Mouse (Mus musculus) kidney, postnatal 0 days (tissue): ENCODE results near the gene Cebpz. TPM values are rescaled to one million over a fixed set of nuclear protein-coding genes. Genes with fewer than 3 reads are reported as not detected.

Experiments used
- ATAC-seq: fragments of 200-750 bp; cut with Nextera tagmentation; replicated peaks from 2 replicates; pipeline ENCODE4 v1.8.0; 2017; ENCODE audit warnings: low read depth, moderate number of reproducible peaks, moderate TSS enrichment, moderate library complexity; ENCODE audit not compliant: low FRiP score
- DNase-seq: peaks from one replicate; pipeline ENCODE4 v3.0.0-alpha.2; 2016; ENCODE audit warnings: low spot score
- H3K27ac ChIP-seq: fragments of 300-500 bp; sonication (generic); 2 replicates; pipeline ENCODE4 v1.5.1; 2014; ENCODE audit warnings: mild to moderate bottlenecking
- H3K27me3 ChIP-seq: fragments of 300-500 bp; sonication (generic); 2 replicates; pipeline ENCODE4 v1.6.1; 2014; ENCODE audit warnings: low read length, mixed read lengths; ENCODE audit not compliant: insufficient read depth
- H3K36me3 ChIP-seq: fragments of 300-500 bp; sonication (generic); 2 replicates; pipeline ENCODE4 v1.6.1; 2014; ENCODE audit warnings: low read length, mixed read lengths; ENCODE audit not compliant: insufficient read depth
- H3K4me1 ChIP-seq: fragments of 300-500 bp; sonication (generic); replicated peaks from 2 replicates; pipeline ENCODE4 v1.6.1; 2014; ENCODE audit warnings: antibody characterized with exemption, low read length, mixed read lengths; ENCODE audit not compliant: insufficient read depth
- H3K4me2 ChIP-seq: fragments of 300-500 bp; sonication (generic); 2 replicates; pipeline ENCODE4 v1.6.1; 2014; ENCODE audit warnings: mild to moderate bottlenecking, low read length, moderate library complexity, mixed read lengths
- H3K4me3 ChIP-seq: fragments of 300-500 bp; sonication (generic); replicated peaks from 2 replicates; pipeline ENCODE4 v1.5.1; 2014; ENCODE audit warnings: low read depth, low read length
- H3K9ac ChIP-seq: fragments of 300-500 bp; sonication (generic); 2 replicates; pipeline ENCODE4 v1.6.1; 2014; ENCODE audit warnings: low read depth, low read length
- H3K9me3 ChIP-seq: fragments of 300-500 bp; sonication (generic); replicated peaks from 2 replicates; pipeline ENCODE4 v1.6.1; 2016; ENCODE audit warnings: low read length, inconsistent platforms, mixed read lengths
- CTCF ChIP-seq: IDR thresholded peaks from 2 replicates; pipeline ENCODE4 v1.5.1; 2016; ENCODE audit warnings: antibody characterized with exemption, low read depth, mild to moderate bottlenecking, moderate library complexity
- WGBS: fragments of 180-500 bp; shearing (Covaris S2); extraction: QIAGEN DNeasy Blood & Tissue Kit; methylation state at CpG from one replicate; pipeline ENCODE4 v1.1.7; 2014; 5-methylcytosine and 5-hydroxymethylcytosine counted together
- polyA plus RNA-seq: library from polyadenylated mRNA; unstranded; fragments of >200 nt; fragmentation: Nextera tagmentation; extraction: Ambion mirVana; gene quantifications from 2 replicates; pipeline ENCODE4 v1.2.1, GENCODE M21; 2015

Cebpz gene
- polyA plus RNA-seq, 1 experiment from 2014 or later, result 64.4 TPM

DNA sequence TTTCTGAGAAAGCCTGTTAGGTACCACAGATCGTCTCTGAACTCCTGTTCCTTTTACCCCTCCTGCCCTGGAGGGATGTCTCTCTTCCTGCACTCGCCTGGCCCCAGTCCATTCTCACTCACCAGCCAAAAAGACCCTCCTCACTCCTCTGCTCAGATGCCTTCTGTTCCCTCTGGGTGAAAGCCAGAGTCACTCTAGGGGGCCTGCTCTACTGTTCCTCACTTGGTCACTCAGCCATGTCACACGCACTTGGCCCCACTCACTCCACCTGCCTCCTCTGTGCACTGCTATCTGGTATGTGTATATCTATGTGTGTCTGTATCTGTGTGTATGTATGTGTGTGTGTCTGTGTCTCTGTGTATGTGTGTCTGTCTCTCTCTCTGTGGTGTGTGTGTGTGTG, 47.7 kb downstream of the Cebpz start:
- no peak overlapping the region for H3K4me2 ChIP-seq
- no peak overlapping the region for H3K27ac ChIP-seq
- no peak overlapping the region for H3K4me3 ChIP-seq
- no peaks in the 10 kb centered on the region for H3K36me3 ChIP-seq
- no peaks in the 10 kb centered on the region for H3K4me1 ChIP-seq
- H3K27me3 ChIP-seq, result no peaks in the 10 kb centered on the region
- ATAC-seq (no peak), DNase-seq (no peak)
- 48% methylated on average over 3 of the region's 3 CpGs for WGBS
- H3K9ac ChIP-seq, result no peak overlapping the region
- H3K9me3 ChIP-seq, result no peaks in the 10 kb centered on the region
- TF ChIP-seq CTCF, result no peak

DNA sequence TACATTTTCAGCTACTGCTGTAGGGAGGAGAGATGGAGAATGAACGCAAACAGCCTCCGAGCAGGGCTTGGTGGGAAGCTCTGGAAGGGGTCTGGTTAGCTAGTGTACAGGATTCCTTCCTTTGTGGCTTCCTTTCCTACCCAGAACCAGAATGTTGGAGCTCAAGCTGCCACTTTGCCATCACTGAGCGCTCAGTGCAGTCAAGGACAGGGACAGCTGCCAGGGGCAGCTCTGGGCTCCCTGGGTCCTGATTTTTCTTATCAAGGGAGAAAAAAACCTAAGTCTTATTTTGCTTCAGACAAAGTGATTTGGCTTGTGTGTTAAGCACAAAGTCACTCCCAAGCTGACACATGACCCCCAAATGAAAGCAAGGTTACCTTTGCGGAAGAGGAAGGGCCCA, 48.3 kb downstream of the Cebpz start:
- H3K4me2 ChIP-seq, result no peak overlapping the region
- no peak overlapping the region for H3K4me3 ChIP-seq
- H3K9ac ChIP-seq, result no peak overlapping the region
- H3K27me3 ChIP-seq, result no peaks in the 10 kb centered on the region
- TF ChIP-seq CTCF, result no peak
- no peaks in the 10 kb centered on the region for H3K36me3 ChIP-seq
- no peaks in the 10 kb centered on the region for H3K9me3 ChIP-seq
- WGBS, result 78% methylated on average over 4 of the region's 4 CpGs
- no peaks in the 10 kb centered on the region for H3K4me1 ChIP-seq
- no peak overlapping the region for H3K27ac ChIP-seq
- no peak for DNase-seq
- no peak for ATAC-seq

DNA sequence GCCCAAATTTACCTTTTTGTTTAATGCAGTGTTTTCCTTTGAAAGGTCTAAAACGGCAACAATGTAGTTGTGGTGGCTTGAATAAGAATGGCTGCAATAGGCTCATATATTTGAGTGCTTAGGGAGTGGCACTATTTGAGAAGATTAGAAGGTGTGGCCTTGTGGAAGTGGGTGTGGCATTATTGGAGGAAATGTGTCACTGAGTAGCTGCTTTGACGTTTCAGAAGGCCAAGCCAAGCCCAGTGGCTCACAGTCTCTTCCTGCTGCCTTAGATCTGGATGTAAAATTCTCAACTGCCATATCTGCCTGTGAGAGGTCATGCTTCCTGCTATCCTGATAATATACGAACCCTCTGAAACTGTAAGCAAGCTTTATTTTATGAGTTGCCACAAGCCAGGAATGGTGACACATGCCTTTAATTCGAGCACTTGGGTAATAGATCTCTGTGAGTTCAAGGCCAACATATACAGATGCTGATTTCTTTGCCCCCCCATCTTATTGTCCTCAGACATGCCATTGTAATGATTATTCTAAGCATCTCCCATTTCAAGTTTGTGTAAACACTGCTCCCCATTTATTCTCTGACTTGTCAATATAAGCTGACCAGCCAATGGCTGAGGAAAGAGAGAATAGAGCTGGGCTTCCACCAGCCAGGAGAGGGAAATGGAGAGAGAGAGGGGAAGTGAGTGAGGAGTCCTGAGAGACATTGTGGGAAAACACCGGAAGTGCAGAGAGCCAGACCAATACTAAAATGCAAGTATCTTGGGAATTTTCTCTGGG, 51.4 kb downstream of the Cebpz start:
- Histone ChIP-seq H3K9ac (no peak overlapping the region), H3K27me3 (no peaks in the 10 kb centered on the region), H3K9me3 (no peaks in the 10 kb centered on the region), H3K4me1 (peaks cover 7% of the 10 kb centered on the region; the same call in 1 of the 2 replicates), H3K27ac (no peak overlapping the region), H3K4me2 (no peak overlapping the region), H3K4me3 (no peak overlapping the region), H3K36me3 (no peaks in the 10 kb centered on the region)
- DNase-seq (no peak), ATAC-seq (no peak)
- TF ChIP-seq CTCF, result no peak
- 78% methylated on average over 5 of the region's 5 CpGs for WGBS

DNA sequence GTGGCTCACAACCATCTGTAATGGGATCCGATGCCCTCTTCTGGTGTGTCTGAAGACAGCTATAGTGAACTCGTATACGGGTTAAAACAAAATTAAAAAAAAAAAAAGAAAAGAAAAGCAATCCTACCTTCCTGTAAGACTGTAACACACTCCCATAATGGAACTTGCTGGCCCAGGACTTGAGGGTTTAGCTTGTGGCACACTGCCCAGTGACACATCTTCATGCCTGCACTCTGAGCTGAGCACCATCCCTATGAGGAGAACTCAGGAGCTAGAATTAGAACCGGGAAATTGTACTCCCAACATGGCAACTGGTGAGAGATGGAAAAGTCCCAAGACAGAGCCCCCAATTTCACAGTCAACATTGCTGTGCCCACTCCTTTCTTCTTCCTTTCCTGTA, 53.6 kb downstream of the Cebpz start:
- Histone ChIP-seq H3K9me3 (no peaks in the 10 kb centered on the region), H3K4me1 (peaks cover 7% of the 10 kb centered on the region; the same call in 1 of the 2 replicates), H3K4me3 (no peak overlapping the region), H3K4me2 (no peak overlapping the region), H3K36me3 (no peaks in the 10 kb centered on the region), H3K9ac (no peak overlapping the region), H3K27me3 (no peaks in the 10 kb centered on the region), H3K27ac (no peak overlapping the region)
- no peak for DNase-seq
- no peak for ATAC-seq
- no peak for TF ChIP-seq CTCF
- WGBS, result 91% methylated on average over 4 of the region's 4 CpGs

DNA sequence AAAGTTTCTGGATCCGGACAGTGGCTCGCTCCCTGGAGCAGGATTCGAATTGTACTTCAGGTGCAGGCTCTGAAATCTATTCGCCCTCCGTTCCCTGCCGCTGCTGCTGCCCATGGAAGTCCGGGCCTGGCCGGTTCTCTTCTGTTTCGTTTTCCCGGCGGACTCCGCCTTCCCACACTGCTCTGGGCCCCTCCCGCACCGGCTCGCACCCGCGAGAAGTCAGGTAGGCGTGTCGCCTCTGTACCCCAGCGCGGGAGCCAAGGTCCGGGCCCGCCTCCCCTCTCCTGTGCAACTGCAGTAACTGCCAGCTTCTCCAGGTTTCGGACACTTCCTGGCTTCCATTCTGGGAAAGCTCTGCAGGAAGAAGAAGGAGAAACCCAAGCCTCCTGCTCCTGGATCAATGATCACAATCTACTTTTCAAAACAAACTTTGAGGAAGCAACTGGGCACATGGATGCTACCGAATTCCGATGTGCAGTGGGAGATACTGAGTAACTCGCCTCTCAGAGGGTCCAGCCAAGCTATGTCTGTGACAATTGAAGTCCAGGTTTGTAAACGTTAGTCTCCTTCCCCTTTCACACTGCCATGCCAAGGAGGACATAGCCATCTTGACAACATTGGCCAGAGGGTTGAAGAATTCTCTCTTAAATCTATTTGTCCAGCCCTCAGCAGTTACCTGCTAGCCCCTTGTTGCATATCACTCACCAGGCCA, 54.3 kb downstream of the Cebpz start, which contains the start of gene Eif2ak2:
Gene Eif2ak2, minus strand, starts transcription at position 173 of the 712 bp plus-strand sequence.
- Histone ChIP-seq H3K4me1 (peaks cover 7% of the 10 kb centered on the region; the same call in 1 of the 2 replicates), H3K9ac (peak within 1 kb of the TSS; percentile 66), H3K27me3 (no peaks in the 10 kb centered on the region), H3K4me3 (peak within 1 kb of the TSS; percentile 59), H3K9me3 (no peaks in the 10 kb centered on the region), H3K36me3 (0 out of 2 replicates have a peak, but pooled peaks cover 3% of the 10 kb centered on the region), H3K4me2 (peak within 1 kb of the TSS; percentile 62), H3K27ac (peak within 1 kb of the TSS; percentile 89)
- under 1% methylated on average over 28 of the region's 28 CpGs for WGBS
- peak; percentile 94 for DNase-seq
- TF ChIP-seq CTCF, result no peak
- peak; percentile 99 for ATAC-seq

DNA sequence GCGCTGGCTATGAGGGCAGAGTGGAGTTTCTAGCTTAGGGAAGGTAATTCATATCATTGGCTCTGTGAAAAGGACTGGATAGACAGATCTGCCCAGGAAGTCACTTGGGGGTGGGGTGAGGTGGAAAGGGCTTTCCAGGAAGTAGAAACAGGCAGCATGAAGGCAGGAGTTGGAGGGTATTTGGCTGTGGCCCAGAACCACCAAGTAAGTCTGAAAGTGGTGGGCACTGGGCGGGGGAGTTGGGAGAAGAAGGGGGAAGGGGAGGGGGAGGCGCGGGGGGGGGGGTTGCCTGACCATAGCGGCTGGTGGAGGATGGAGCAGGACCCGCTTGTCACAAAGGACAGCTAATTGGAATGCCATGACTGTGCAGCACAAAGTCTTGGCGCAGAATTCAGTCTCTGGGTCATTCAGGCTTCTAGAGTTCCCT, 55.0 kb downstream of the Cebpz start:
- Histone ChIP-seq H3K9me3 (no peaks in the 10 kb centered on the region), H3K4me1 (peaks cover 7% of the 10 kb centered on the region; the same call in 1 of the 2 replicates), H3K9ac (peak overlapping the region; percentile 66), H3K27me3 (no peaks in the 10 kb centered on the region), H3K4me3 (peak overlapping the region; percentile 59), H3K36me3 (0 out of 2 replicates have a peak, but pooled peaks cover 3% of the 10 kb centered on the region), H3K27ac (peak overlapping the region; percentile 89), H3K4me2 (peak overlapping the region; percentile 62)
- TF ChIP-seq CTCF, result no peak
- WGBS, result 13% methylated on average over 6 of the region's 7 CpGs
- DNase-seq (peak; percentile 37), ATAC-seq (peak; percentile 45)
